Mouse (Mus musculus) MN1 (cell line): ENCODE measurements at regions not wholly inside any gene's neighbourhood (a gene's known extent, or its start where the extent isn't known, plus 50 kb on each side); places are given as distances from the start of the nearest gene placed in this dataset.
A peak's percentile ranks its signal among the peaks of the same experiment; 100 is the strongest.

Experiments used
- DNase-seq: peaks from one replicate; pipeline ENCODE4 v3.0.0-alpha.2; 2016; ENCODE audit warnings: low spot score

DNA sequence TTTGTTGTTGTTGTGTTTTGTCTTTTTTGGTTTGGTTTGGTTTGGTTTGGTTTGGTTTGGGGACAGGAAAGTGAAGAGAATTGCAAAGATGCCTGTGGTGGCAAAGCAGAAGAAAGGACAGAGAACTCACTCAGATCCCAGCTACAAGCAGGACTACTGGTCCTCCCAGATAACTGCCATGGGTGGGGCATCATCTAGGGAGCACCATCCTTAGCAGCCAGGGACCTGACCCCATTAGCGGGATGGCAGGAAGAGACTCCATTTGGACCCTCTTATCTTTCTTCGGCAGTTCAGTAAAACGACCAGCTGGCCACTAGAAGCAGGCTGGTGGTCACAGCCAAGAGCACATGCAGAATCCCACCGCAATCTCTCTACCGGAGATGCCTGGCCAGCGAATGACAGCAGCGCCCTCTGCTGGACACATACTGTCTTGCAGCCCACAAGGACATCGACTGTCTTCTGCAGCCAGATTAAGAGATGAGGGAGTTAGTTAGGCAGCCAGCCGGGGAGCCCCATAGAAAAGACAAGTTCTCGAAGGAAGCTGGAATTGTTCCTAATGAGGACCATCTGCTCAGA, 119.8 kb downstream of the Gm9195 start:
- peak; percentile 54 for DNase-seq

DNA sequence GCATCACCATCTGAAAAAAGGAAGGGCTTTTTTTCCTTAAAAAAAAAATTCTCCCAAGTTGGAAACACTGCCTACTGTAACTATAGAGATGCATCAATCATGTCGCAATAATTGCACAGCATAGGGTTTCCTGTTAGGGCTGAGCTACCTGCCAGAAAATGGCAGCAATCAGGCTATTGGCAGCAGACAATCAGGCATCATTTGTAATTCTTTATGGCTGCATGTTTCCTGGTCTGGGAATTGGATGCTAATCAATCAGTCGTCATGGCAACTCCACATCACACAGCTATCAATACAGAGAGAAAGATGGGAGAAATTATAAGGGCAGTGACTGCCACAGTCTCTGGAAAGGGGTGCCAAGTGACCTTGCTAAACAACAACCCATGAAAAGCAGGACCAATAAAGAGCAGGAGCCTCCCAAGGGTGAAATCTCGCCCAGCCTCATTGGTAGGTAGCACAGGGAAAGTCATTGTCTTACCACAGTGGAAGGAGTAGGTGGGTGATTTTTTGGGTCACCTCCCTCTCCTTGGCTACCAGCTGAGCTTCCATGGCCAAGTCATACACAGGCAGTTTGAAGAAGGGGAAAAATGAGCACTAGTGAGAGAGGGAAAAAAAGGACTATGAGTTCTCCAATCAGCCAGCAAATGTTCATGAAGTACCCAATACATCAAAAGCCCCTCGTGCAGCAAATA, 130.7 kb downstream of the Gm9195 start:
- no peak for DNase-seq

DNA sequence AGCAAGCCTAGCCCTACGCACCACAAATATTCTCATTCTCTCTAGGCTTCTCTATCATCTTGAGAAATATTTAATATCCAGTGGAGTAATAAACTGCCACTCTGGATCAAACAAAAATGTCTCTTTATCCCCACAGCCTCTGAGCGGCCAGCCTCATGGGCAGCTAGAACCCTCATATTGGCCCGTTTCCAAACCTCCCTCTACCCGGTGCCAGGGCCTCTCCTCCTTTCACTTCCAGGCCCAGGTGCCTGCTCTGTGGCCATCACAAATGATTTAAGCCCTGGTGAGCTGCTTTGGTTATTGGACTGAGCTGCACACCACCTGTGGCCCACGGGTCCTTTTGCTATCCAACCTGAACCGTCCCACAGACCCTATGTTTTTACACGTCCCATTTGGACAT, 131.5 kb downstream of the Gm9195 start:
- DNase-seq: no peak

DNA sequence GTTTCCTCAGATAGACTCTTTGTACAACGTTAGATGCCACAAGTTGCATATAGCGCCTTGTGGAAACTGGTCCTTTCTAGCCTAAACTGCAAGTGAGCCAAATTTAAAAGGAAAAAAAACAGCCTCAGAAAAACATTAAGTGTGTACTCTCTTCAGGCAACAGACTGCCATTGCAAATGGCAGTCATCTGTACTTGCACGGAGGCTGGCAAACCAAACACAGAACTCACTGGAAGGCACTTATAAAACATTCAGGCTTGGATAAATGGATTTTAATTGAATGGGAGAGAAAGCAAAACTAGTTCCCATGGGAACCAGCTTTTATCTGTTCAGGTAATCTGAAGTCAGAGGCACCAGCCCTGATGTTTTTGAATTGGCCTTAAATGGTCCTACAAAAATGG, 133.7 kb downstream of the Gm9195 start:
- DNase-seq: no peak

DNA sequence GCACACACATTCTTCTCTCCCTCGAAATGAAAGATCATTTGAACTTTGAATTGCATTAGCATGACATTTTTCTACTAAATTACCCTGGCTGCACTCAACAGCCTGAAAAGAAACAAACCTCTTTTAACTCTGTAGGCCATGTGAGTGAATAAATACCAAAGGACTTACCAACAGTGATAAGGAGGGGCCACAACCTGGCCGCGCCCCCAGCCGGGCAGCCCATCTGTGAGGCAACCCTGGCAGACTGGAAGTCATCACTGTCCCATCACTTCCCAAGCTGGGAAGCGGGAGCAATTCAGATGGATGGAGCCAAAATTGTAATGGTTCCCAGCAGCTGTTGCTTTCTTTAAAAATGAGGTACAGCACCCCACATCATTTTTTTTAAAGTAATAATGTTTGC, 149.5 kb downstream of the Gm9195 start:
- no peak for DNase-seq

DNA sequence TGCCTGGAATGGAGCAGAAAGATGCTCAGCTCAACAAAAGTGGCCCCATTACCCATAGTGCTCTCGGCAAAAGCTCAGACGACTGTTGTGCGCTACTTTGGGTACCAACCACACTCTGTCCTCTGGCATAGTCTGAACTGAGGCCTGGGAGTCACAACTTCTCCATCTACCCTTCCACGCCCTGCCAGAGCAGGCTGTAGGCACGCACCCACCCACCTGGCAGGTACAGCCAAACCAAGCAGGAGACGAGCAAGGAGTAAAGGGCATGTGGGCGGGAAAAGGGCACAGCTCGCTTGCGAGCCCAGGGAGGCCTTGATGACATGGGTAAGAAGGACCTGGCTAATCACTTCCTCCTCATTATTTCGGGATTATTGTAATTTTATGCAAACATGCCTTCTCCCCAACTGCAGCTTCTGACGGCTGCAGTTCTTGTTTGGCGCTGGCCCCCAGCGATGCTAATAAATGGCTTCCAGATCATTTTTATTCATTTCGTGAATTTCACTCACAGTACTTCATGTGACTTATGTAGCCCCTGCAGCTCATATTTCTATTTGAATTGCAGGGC, 150.0 kb downstream of the Gm9195 start:
- DNase-seq: no peak

DNA sequence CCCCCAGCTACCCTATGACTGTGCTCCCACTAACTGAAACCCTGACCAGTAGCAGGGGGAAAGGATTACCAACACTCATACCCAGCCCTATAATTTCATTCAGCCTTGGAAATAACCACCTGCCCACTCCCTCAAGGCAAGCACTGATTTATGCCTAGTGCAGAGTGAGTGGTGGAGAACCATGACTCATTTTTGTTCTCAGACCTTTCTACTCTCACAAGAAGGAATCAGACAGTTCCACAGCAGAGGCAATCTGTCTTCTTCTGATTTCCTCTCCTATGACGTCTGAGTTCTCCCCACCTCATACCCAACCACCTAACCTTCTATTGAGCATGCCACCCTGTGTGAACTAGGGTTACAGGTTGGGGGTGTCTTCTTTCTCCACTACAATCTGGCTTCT, 153.6 kb downstream of the Gm9195 start:
- DNase-seq: no peak

DNA sequence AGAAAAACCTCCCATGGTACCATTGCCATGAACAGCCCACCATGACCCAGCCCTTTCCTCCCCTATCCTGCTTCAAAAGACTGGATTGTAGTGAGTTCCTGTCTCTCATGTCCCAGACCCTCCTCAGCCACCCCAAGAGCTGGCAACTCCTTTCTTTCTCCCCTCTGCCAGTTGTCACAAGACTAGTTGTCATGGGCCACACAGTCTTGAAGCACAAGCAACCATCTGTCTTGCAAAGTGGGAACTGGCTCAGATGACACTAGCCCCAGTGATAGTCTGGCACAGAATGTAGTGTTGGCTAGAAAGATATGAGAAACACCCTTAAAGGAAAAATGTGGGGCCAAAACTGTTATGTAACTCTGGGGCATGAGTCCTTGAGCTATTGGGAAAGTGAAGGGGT, 187.8 kb downstream of the Gm9195 start:
- DNase-seq: no peak

DNA sequence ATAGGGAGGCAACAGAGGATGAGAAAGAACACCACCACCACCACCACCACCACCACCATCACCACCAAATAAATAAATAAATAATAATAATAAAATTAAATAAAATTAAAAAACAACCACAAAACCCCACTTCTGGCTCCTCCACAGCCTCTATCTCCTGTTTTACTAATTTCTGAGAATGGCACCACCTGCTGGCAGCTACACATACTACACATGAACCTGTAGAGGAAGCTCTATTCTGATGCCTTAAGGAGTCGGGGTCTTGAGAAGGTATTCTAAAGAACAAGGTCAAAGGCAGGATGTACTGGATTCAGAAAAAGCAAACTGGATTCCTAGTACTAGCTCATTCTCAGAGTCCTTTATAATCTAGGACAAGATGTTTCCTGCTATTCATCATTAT, 191.6 kb downstream of the Gm9195 start:
- DNase-seq: peak; percentile 47

DNA sequence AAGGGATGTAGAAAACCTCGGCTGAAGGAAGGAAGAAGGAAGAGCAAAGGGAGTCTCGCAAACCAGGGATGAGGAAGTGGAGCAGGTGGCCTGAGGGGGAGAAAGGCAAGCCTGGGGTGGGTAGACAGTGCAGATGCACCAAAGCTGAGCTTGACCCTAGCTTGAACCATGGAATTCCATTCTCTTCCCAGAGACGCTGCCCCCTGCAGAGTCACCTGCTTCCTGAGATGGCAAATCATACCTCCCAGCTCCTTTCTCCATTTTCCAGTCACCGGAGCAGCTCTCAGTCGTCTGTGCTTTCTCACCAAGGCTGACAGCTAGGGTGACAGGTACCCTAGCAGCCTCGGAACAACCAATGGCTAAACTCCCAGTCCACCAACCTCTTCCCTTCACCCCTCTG, 197.0 kb downstream of the Gm9195 start:
- no peak for DNase-seq

DNA sequence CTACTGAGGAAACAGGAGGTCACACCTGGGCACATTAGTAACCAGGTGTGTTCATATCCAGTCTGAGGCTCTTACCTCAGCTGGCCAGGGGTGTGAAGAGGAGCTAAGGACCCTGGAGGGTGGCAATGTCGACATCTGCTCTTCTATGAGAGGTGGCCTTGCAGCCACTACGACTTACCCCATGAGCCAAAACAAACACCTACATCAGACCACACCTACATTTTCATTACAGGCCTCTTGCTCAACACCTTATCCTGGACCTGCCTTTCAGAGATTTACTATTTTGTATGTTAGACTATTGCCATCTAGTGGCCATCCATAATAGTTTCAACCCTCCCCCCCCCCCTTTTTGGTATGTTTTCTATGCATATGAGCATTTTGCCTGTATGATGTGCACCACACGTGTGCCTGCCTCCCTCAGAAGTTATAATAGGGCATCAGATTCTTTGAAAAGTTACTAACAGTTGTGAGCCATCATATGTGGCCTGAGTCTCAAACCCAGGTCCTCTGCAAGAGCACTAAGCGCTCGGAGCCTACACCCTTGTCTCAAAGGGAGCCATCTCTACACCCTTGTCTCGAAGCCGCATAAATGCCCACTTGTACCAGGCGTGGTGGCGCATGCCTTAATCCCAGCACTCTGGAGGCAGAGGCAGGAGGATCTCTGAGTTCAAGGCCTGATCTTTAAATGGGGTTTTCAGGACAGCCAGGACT, 197.8 kb downstream of the Gm9195 start:
- DNase-seq: peak; percentile 46

DNA sequence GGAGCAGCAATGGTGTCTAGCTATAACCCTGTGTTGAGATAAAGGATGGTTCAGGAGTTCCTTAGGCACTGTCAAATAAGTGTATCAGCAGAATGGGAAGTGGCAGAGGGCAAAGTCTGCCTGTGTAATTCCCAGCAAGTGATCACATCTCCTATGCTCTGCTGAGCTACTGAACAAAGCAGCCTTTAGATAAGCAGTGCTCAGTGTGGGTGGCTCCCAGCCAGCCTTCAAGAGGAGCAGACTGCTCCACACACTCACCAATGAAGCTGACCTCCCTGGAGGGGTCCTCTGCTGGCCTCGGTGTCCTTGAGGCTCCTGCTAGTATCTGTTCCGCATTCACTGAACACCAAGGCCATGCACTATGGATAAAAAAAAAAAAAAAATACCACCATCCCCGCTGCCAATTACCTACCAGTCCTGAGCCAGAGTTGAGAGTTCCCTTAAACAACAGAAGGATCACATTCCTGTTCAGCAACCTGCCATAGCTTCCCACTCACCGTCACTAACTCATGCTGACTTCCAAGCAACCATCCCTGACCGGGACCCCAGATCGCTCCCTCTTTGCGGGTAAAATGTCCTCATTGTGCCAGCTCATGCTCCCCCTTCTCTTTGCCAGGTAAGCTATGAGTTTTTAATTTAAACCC, 198.9 kb downstream of the Gm9195 start:
- no peak for DNase-seq

DNA sequence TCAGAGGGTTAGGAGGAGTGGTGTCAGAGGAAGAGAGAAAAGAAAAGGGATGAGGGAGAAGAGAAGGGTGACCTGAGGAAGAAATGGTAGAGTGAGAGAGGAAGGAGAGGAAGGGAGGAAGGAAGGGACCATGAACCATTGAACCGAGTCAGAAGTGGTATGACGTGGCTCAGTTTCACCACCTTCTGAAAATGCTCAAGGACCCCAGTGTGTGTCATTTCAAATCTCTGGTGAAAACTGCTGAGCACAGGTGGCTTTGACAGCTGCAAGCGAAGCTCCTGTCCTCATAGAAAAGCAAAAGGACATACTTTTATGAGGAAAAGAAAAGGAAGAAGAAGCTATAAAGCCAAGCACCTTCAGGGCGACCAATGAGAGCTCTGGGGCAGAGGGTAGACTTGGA, 214.3 kb downstream of the Gm9195 start:
- no peak for DNase-seq

DNA sequence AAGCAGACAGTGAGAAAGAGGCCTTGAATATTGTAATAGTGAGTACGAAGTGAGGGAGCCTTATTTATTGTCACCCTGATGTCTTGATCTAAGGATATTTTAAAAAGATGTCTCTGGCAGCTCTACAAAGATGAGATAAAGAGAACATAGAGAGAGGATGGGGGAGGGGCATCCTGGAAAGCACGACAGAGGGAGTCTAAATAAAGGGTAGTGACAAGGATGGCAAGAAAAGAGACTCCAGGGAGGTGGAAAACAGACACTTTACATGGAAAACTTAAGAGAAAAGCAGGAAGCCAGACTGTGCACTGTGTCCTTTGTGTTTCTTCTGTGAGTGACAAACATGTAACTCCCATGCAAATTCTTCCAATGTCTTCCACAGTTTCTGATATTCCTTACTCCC, 232.4 kb downstream of the Gm9195 start:
- DNase-seq: no peak

DNA sequence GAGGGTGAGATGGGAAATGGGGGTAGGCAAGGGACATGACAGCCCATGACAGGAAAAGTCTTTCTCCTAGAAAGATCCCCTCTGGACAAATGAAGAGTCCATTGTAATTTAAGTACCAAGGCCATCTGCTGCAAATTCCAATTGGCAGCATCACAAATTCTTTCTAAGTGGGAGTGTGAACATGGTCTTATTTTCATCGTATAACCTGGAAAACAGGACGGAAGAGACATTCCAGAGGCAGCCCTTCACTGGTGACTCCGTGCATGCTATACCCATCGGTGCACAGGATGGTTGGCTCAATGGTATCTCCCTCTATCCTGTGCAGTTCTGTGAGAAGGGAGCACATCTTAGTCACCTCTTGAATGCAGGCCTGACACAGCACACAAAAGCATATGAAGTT, 249.8 kb downstream of the Gm9195 start:
- no peak for DNase-seq

DNA sequence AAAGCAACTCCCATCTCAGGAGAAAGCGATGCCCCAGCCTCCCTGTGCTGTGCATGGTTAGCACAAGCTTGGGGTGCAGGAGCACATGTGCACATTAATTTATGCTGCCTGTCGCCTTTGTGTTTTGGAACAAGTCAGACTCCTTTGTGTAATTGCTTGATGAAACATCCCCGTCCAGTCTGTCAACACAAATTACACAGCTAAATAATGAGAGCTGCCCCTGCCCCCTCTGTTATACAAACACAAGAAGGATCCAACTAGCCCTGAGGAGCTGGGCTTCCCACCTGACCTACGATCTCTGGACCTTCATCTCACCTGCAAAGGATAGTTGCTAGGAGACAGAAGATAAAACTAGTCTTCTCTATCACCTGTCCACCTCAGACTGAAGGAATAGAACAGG, 251.4 kb downstream of the Gm9195 start:
- no peak for DNase-seq

DNA sequence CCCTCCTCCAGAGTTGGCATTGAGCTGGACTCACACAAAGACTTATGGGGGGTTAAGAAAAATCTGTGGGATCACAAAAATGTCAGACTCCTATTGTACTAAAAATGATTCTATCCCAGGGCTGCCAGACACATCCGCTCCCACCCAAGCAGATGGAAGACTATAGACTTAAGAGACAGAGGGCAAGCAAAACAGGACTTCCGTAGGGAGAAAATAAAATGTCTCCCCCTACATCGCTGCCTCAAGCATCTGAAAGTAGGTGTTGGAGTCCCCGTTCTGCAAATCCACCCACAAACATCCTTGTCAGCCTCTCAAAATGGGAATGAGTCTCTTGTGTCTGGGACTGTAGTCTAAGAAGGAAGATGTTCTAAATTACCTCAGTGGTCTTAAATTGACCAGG, 253.3 kb downstream of the Gm9195 start:
- no peak for DNase-seq

DNA sequence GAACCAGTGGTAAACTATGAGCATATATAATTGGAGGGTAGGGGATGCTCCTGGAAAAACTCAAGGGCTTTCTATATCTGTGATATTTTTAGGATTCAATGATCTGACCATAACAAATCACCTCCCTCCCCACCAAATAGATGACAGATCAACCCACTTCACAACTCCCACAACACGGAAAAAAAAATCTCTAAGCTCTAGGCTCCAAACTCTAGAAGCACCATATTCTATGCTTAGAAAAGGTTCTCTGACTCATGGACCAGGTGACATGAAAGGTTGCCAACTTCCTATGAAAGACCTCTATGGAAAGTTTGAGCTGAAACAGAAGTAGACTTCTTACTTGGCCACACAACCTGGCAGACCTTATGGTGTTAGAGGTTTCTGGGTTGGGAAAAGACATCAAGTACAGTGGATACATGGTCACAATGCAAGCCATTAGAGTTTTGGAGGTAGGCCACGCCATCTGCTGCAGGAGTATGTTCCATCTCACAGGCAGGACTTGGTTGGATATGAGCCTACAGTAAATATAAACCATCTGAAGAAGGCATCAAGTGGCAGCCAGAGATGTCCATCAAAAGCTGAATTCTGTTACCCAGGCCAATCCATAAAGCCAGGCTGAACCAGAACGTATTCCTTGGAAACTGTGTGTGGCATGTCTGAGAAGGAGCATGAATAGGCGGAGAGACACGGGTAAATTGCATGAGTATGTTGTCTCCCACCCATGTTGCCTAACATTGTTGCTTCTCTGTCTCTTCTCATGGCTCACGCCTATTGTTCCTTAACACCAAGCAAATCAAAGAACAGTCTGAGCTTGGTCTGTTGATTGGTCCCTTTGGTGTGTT, 257.2 kb downstream of the Gm9195 start:
- no peak for DNase-seq

DNA sequence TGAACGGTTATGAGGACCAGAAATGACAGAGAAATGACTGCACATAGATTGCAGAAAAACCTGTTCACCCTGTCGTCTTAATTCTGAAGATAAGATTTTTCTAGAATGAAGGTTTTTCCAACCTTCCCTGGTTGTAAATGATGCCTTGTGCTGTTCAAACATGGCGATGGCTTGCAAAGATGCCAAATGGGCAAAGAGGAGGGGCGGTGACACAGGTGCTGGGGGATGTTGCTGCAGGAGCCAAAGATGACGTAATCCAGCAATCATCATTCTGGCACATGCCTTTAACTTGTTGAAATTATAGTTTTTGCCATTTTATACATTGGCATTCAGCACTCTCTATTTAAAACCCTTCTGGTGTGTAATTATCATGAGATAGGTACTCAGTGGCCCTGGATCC, 263.8 kb downstream of the Gm9195 start:
- DNase-seq: no peak

DNA sequence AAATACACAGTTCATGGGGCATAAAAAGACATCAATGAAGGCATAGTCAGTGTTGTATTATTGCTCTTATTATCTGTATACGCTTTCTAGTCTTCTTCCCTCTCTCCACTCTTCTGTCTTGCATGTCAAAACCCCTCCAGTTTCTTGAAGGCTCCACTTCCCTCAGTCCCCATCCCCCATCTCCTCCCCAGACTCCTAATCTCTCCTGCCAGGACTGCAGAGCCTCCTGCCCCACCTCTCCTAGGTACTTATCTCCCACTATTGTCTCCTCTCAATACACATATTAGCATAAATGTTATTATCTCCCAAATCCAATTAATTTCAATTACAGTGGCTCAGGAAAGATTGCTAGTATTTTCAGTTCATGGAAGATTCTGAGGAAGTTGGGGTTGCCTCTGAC, 264.2 kb downstream of the Gm9195 start:
- DNase-seq: no peak

DNA sequence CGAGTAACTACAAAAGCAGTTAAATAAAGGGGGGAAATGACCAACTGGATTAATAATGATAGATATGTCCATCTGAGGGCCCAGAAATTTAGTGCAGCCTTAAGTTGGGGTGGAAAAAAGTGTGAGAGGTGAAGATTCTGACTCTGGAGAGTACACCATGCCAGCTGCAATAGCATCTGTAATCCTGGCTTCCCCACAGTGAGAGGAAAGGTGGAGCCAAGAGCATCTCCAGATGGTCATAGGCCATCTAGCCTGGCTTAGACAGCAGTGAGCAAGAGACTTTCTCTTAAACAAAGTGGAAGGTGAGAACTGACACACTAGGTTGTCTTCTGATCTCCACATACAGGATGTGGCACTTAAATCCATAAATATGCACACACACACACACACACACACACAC, 264.7 kb downstream of the Gm9195 start:
- no peak for DNase-seq

DNA sequence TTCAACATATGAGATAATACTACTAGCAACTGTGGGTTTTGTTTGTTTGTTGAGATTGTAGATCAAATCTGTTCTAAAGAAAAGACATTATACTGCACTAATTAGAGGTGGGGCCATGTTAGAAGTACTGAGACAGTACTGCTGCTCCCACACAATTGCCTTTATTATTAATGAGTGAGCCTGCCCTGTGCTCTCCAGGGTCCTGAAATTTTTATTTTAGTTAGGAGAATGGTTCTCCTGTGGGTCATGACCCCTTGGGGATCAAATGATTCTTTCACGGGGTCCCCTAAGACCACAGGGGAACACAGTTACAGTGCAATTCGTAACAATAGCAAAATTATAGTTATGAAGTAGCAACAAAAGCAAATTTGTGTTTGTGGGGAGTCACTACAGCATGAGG, 268.8 kb downstream of the Gm9195 start:
- DNase-seq: no peak
